Mouse (Mus musculus): ENCODE data around the gene Gm49396. TPM values are rescaled to one million over a fixed set of nuclear protein-coding genes. Genes with fewer than 3 reads are reported as not detected.

The Gm49396 gene
- total and polyA plus RNA-seq, 2 experiments from 2014 or later, result 0.61 to 3.0 TPM

- Histone ChIP-seq H3K27ac (ENCODE audit: low read depth) (no peak overlapping the region), H3K4me1 (ENCODE audit: control insufficient read depth, insufficient read depth) (peaks cover 5% of the 10 kb centered on the region; the same call in 1 of the 2 replicates), H3K9ac (replicated peaks; ENCODE audit: low read depth, low read length) (no peak overlapping the region), H3K9me3 (replicated peaks; ENCODE audit: control insufficient read depth, low read length) (no peaks in the 10 kb centered on the region), H3K36me3 (replicated peaks; ENCODE audit: control insufficient read depth, insufficient read depth, low read length) (peaks cover 39% of the 10 kb centered on the region), H3K27me3 (ENCODE audit: control insufficient read depth, insufficient read depth, low read length) (no peaks in the 10 kb centered on the region), H3K4me2 (ENCODE audit: low read depth, low read length) (no peak overlapping the region), H3K4me3 (ENCODE audit: low read depth, low read length) (no peak overlapping the region)
- whole genome bisulfite sequencing, result 53% methylated on average over 5 of the region's 5 CpGs
- DNase-seq (ENCODE audit: low spot score) (no peak), ATAC-seq (ENCODE audit: insufficient read depth, low read depth) (no peak)
- TF ChIP-seq EP300 (IDR thresholded peaks at IDR 0.05; ENCODE audit: low read depth), result no peak
- TF ChIP-seq CTCF (IDR thresholded peaks at IDR 0.05; ENCODE audit: low read depth), result no peak
These were observed 52.1 kb downstream of the Gm49396 start for GRCm38 (mm10) chr7:30615049-30615760.

Small RNA genes lying within 50 kb of the gene (microRNA-seq; reads per million reads assigned to microRNA genes)
- gene Gm38670, result 1.8 reads per million, percentile 2 among the genes with 10 or more reads in this experiment
- not detected for gene Mir3569

Other genes with a start within 250 kb of the Gm49396 start
Only the 30 nearest of the 33 such genes appear.
- 3.6 and 5.4 TPM in 2 replicates for gene Lrfn3, start 200.6 kb upstream of the Gm49396 start, total RNA-seq (2014; rRNA removed; ENCODE audit: low replicate concordance)
- 0.40 and 0.69 TPM in 2 replicates for gene Lrfn3, start 200.6 kb upstream of the Gm49396 start, polyA plus RNA-seq (2015; fragmentation: Nextera tagmentation; extraction: Ambion mirVana)
- 15.2 and 31.2 TPM in 2 replicates for gene Tyrobp, start 149.6 kb upstream of the Gm49396 start, total RNA-seq (2014; rRNA removed; ENCODE audit: low replicate concordance)
- gene Tyrobp, start 149.6 kb upstream of the Gm49396 start, polyA plus RNA-seq (2015; fragmentation: Nextera tagmentation; extraction: Ambion mirVana), result 30.4 and 35.8 TPM in 2 replicates
- not detected in 2 replicates for gene Hcst, start 143.5 kb upstream of the Gm49396 start, total RNA-seq (2014; rRNA removed; ENCODE audit: low replicate concordance)
- gene Hcst, start 143.5 kb upstream of the Gm49396 start, polyA plus RNA-seq (2015; fragmentation: Nextera tagmentation; extraction: Ambion mirVana), result 1.1 and 1.4 TPM in 2 replicates
- gene Nfkbid, start 141.6 kb upstream of the Gm49396 start, total RNA-seq (2014; rRNA removed; ENCODE audit: low replicate concordance), result 0.19 and 5.0 TPM in 2 replicates
- gene Nfkbid, start 141.6 kb upstream of the Gm49396 start, polyA plus RNA-seq (2015; fragmentation: Nextera tagmentation; extraction: Ambion mirVana), result 0.38 and 0.44 TPM in 2 replicates
- gene Aplp1, start 117.8 kb upstream of the Gm49396 start, total RNA-seq (2014; rRNA removed; ENCODE audit: low replicate concordance), result 3.6 and 11.4 TPM in 2 replicates
- gene Aplp1, start 117.8 kb upstream of the Gm49396 start, polyA plus RNA-seq (2015; fragmentation: Nextera tagmentation; extraction: Ambion mirVana), result 4.2 and 5.2 TPM in 2 replicates
- gene Kirrel2, start 105.7 kb upstream of the Gm49396 start, total RNA-seq (2014; rRNA removed; ENCODE audit: low replicate concordance), result not detected in 2 replicates
- gene Kirrel2, start 105.7 kb upstream of the Gm49396 start, polyA plus RNA-seq (2015; fragmentation: Nextera tagmentation; extraction: Ambion mirVana), result 0.15 TPM in 1 of 2 replicates, not detected in the other
- not detected in 2 replicates for gene Nphs1, start 105.0 kb upstream of the Gm49396 start, total RNA-seq (2014; rRNA removed; ENCODE audit: low replicate concordance)
- gene Nphs1, start 105.0 kb upstream of the Gm49396 start, polyA plus RNA-seq (2015; fragmentation: Nextera tagmentation; extraction: Ambion mirVana), result 0.05 TPM in 1 of 2 replicates, not detected in the other
- not detected in 2 replicates for gene Prodh2, start 69.7 kb upstream of the Gm49396 start, total RNA-seq (2014; rRNA removed; ENCODE audit: low replicate concordance)
- not detected in 2 replicates for gene Prodh2, start 69.7 kb upstream of the Gm49396 start, polyA plus RNA-seq (2015; fragmentation: Nextera tagmentation; extraction: Ambion mirVana)
- gene Arhgap33, start 28.3 kb upstream of the Gm49396 start, total RNA-seq (2014; rRNA removed; ENCODE audit: low replicate concordance), result 0.31 and 4.3 TPM in 2 replicates
- 0.80 and 1.0 TPM in 2 replicates for gene Arhgap33, start 28.3 kb upstream of the Gm49396 start, polyA plus RNA-seq (2015; fragmentation: Nextera tagmentation; extraction: Ambion mirVana)
- gene Hspb6, start 11.2 kb upstream of the Gm49396 start, total RNA-seq (2014; rRNA removed; ENCODE audit: low replicate concordance), result 72.0 and 93.3 TPM in 2 replicates
- 339 and 340 TPM in 2 replicates for gene Hspb6, start 11.2 kb upstream of the Gm49396 start, polyA plus RNA-seq (2015; fragmentation: Nextera tagmentation; extraction: Ambion mirVana)
- gene Proser3, start 11.0 kb upstream of the Gm49396 start, total RNA-seq (2014; rRNA removed; ENCODE audit: low replicate concordance), result 6.5 and 7.1 TPM in 2 replicates
- gene Proser3, start 11.0 kb upstream of the Gm49396 start, polyA plus RNA-seq (2015; fragmentation: Nextera tagmentation; extraction: Ambion mirVana), result 2.5 and 3.2 TPM in 2 replicates
- gene Lin37, start 3.5 kb upstream of the Gm49396 start, total RNA-seq (2014; rRNA removed; ENCODE audit: low replicate concordance), result 11.9 and 19.7 TPM in 2 replicates
- gene Lin37, start 3.5 kb upstream of the Gm49396 start, polyA plus RNA-seq (2015; fragmentation: Nextera tagmentation; extraction: Ambion mirVana), result 26.2 and 27.1 TPM in 2 replicates
- gene U2af1l4, start within 50 bp of the Gm49396 start, total RNA-seq (2014; rRNA removed; ENCODE audit: low replicate concordance), result 36.9 and 41.9 TPM in 2 replicates
- gene U2af1l4, start within 50 bp of the Gm49396 start, polyA plus RNA-seq (2015; fragmentation: Nextera tagmentation; extraction: Ambion mirVana), result 120 and 123 TPM in 2 replicates
- gene Psenen, start 283 bp downstream of the Gm49396 start, total RNA-seq (2014; rRNA removed; ENCODE audit: low replicate concordance), result 106 and 130 TPM in 2 replicates
- 130 and 133 TPM in 2 replicates for gene Psenen, start 283 bp downstream of the Gm49396 start, polyA plus RNA-seq (2015; fragmentation: Nextera tagmentation; extraction: Ambion mirVana)
- gene Igflr1, start 2.1 kb downstream of the Gm49396 start, total RNA-seq (2014; rRNA removed; ENCODE audit: low replicate concordance), result 0.54 and 3.3 TPM in 2 replicates
- 0.94 and 1.9 TPM in 2 replicates for gene Igflr1, start 2.1 kb downstream of the Gm49396 start, polyA plus RNA-seq (2015; fragmentation: Nextera tagmentation; extraction: Ambion mirVana)
- 12.1 and 13.4 TPM in 2 replicates for gene Kmt2b, start 25.4 kb downstream of the Gm49396 start, total RNA-seq (2014; rRNA removed; ENCODE audit: low replicate concordance)
- 2.9 and 3.2 TPM in 2 replicates for gene Kmt2b, start 25.4 kb downstream of the Gm49396 start, polyA plus RNA-seq (2015; fragmentation: Nextera tagmentation; extraction: Ambion mirVana)
- gene Zbtb32, start 35.6 kb downstream of the Gm49396 start, total RNA-seq (2014; rRNA removed; ENCODE audit: low replicate concordance), result not detected in 2 replicates
- 0.11 and 0.27 TPM in 2 replicates for gene Zbtb32, start 35.6 kb downstream of the Gm49396 start, polyA plus RNA-seq (2015; fragmentation: Nextera tagmentation; extraction: Ambion mirVana)
- 1.1 and 73.4 TPM in 2 replicates for gene Upk1a, start 49.5 kb downstream of the Gm49396 start, total RNA-seq (2014; rRNA removed; ENCODE audit: low replicate concordance)
- gene Upk1a, start 49.5 kb downstream of the Gm49396 start, polyA plus RNA-seq (2015; fragmentation: Nextera tagmentation; extraction: Ambion mirVana), result 0.56 and 0.60 TPM in 2 replicates
- 1,408 and 1,527 TPM in 2 replicates for gene Cox6b1, start 62.8 kb downstream of the Gm49396 start, total RNA-seq (2014; rRNA removed; ENCODE audit: low replicate concordance)
- 4,395 and 4,405 TPM in 2 replicates for gene Cox6b1, start 62.8 kb downstream of the Gm49396 start, polyA plus RNA-seq (2015; fragmentation: Nextera tagmentation; extraction: Ambion mirVana)
- not detected in 2 replicates for gene Etv2, start 72.5 kb downstream of the Gm49396 start, total RNA-seq (2014; rRNA removed; ENCODE audit: low replicate concordance)
- not detected in 2 replicates for gene Etv2, start 72.5 kb downstream of the Gm49396 start, polyA plus RNA-seq (2015; fragmentation: Nextera tagmentation; extraction: Ambion mirVana)
- gene Rbm42, start 87.0 kb downstream of the Gm49396 start, total RNA-seq (2014; rRNA removed; ENCODE audit: low replicate concordance), result 93.4 and 114 TPM in 2 replicates
- gene Rbm42, start 87.0 kb downstream of the Gm49396 start, polyA plus RNA-seq (2015; fragmentation: Nextera tagmentation; extraction: Ambion mirVana), result 71.3 and 71.6 TPM in 2 replicates
- gene Haus5, start 101.7 kb downstream of the Gm49396 start, total RNA-seq (2014; rRNA removed; ENCODE audit: low replicate concordance), result 17.5 and 19.8 TPM in 2 replicates
- gene Haus5, start 101.7 kb downstream of the Gm49396 start, polyA plus RNA-seq (2015; fragmentation: Nextera tagmentation; extraction: Ambion mirVana), result 9.5 and 10.5 TPM in 2 replicates
- not detected in 2 replicates for gene Pmis2, start 108.3 kb downstream of the Gm49396 start, total RNA-seq (2014; rRNA removed; ENCODE audit: low replicate concordance)
- gene Pmis2, start 108.3 kb downstream of the Gm49396 start, polyA plus RNA-seq (2015; fragmentation: Nextera tagmentation; extraction: Ambion mirVana), result not detected in 2 replicates
- 1.5 and 6.6 TPM in 2 replicates for gene 2200002J24Rik, start 135.6 kb downstream of the Gm49396 start, total RNA-seq (2014; rRNA removed; ENCODE audit: low replicate concordance)
- gene 2200002J24Rik, start 135.6 kb downstream of the Gm49396 start, polyA plus RNA-seq (2015; fragmentation: Nextera tagmentation; extraction: Ambion mirVana), result 5.8 and 6.4 TPM in 2 replicates
- not detected in 2 replicates for gene Atp4a, start 148.9 kb downstream of the Gm49396 start, total RNA-seq (2014; rRNA removed; ENCODE audit: low replicate concordance)
- 0.04 TPM in 1 of 2 replicates, not detected in the other for gene Atp4a, start 148.9 kb downstream of the Gm49396 start, polyA plus RNA-seq (2015; fragmentation: Nextera tagmentation; extraction: Ambion mirVana)
- gene Tmem147, start 166.2 kb downstream of the Gm49396 start, total RNA-seq (2014; rRNA removed; ENCODE audit: low replicate concordance), result 228 and 261 TPM in 2 replicates
- gene Tmem147, start 166.2 kb downstream of the Gm49396 start, polyA plus RNA-seq (2015; fragmentation: Nextera tagmentation; extraction: Ambion mirVana), result 283 and 304 TPM in 2 replicates
- not detected in 2 replicates for gene Gapdhs, start 180.3 kb downstream of the Gm49396 start, total RNA-seq (2014; rRNA removed; ENCODE audit: low replicate concordance)
- gene Gapdhs, start 180.3 kb downstream of the Gm49396 start, polyA plus RNA-seq (2015; fragmentation: Nextera tagmentation; extraction: Ambion mirVana), result 0.16 TPM in 1 of 2 replicates, not detected in the other
- gene Sbsn, start 188.1 kb downstream of the Gm49396 start, total RNA-seq (2014; rRNA removed; ENCODE audit: low replicate concordance), result 0.23 and 4.6 TPM in 2 replicates
- gene Sbsn, start 188.1 kb downstream of the Gm49396 start, polyA plus RNA-seq (2015; fragmentation: Nextera tagmentation; extraction: Ambion mirVana), result 2.5 and 2.6 TPM in 2 replicates
- 1.1 and 8.1 TPM in 2 replicates for gene Dmkn, start 200.4 kb downstream of the Gm49396 start, total RNA-seq (2014; rRNA removed; ENCODE audit: low replicate concordance)
- 10.4 and 13.8 TPM in 2 replicates for gene Dmkn, start 200.4 kb downstream of the Gm49396 start, polyA plus RNA-seq (2015; fragmentation: Nextera tagmentation; extraction: Ambion mirVana)
- not detected in 2 replicates for gene Krtdap, start 224.6 kb downstream of the Gm49396 start, total RNA-seq (2014; rRNA removed; ENCODE audit: low replicate concordance)
- 0.40 and 1.3 TPM in 2 replicates for gene Krtdap, start 224.6 kb downstream of the Gm49396 start, polyA plus RNA-seq (2015; fragmentation: Nextera tagmentation; extraction: Ambion mirVana)

Data from heart, postnatal 0 days (tissue).